8 mouse cellular contexts compared by ENCODE assay signal in genomic region chr13:30272040-30272686, GRCm38 (mm10).
DNase-seq lines count a peak whose midpoint lies in the region; ATAC-seq lines count a peak whose summit lies in the region.

No protein-coding gene starts in this region.

- peak; percentile 66 for ATAC-seq in hindbrain, embryonic 11.5 days (ENCODE audit: low FRiP score)

- no peaks in the 10 kb centered on the region for H3K9me3 ChIP-seq in hindbrain, embryonic 11.5 days (ENCODE audit: control insufficient read depth, low read length)
- H3K9me3 ChIP-seq in limb, embryonic 10.5 days (replicated peaks) = no peaks in the 10 kb centered on the region

- no peak overlapping the region for H3K27ac ChIP-seq in hindbrain, embryonic 11.5 days (ENCODE audit: low read depth, low read length)
- H3K27ac ChIP-seq in limb, embryonic 10.5 days = no peak overlapping the region

- no peak overlapping the region for H3K4me2 ChIP-seq in hindbrain, embryonic 11.5 days (replicated peaks; ENCODE audit: low read depth, low read length)

- no peak overlapping the region for H3K9ac ChIP-seq in hindbrain, embryonic 11.5 days (ENCODE audit: low read depth, low read length)

- H3K36me3 ChIP-seq in hindbrain, embryonic 11.5 days (ENCODE audit: control insufficient read depth, insufficient read depth, low read length) = no peaks in the 10 kb centered on the region
- H3K36me3 ChIP-seq in limb, embryonic 10.5 days = no peaks in the 10 kb centered on the region

- H3K4me3 ChIP-seq in hindbrain, embryonic 11.5 days (ENCODE audit: low read depth, low read length) = no peak overlapping the region
- no peak overlapping the region for H3K4me3 ChIP-seq in limb, embryonic 10.5 days

- no peaks in the 10 kb centered on the region for H3K4me1 ChIP-seq in hindbrain, embryonic 11.5 days (replicated peaks; ENCODE audit: control insufficient read depth, insufficient read depth, low read length)
- H3K4me1 ChIP-seq in limb, embryonic 10.5 days = no peaks in the 10 kb centered on the region

- 21% methylated on average over 6 of the region's 6 CpGs for WGBS in hindbrain, embryonic 11.5 days
- WGBS in limb, embryonic 10.5 days = 19% methylated on average over 6 of the region's 6 CpGs

- H3K27me3 ChIP-seq in hindbrain, embryonic 11.5 days (ENCODE audit: control insufficient read depth, insufficient read depth, low read length) = no peaks in the 10 kb centered on the region
- H3K27me3 ChIP-seq in limb, embryonic 10.5 days (ENCODE audit: low read depth, poor library complexity, severe bottlenecking) = no peaks in the 10 kb centered on the region

- intact Hi-C loops in left cerebral cortex, postnatal 14 days (cut with DNase I) = loop anchor here (2.0 kb wide), 1 partner anchor 259 kb away; no protein-coding TSS in a partner anchor
- intact Hi-C loops in left cerebral cortex, postnatal 10 days (cut with DNase I) = loop anchor here (2.0 kb wide), 1 partner anchor 259 kb away; no protein-coding TSS in a partner anchor

- DNase-seq in left cerebral cortex, postnatal 14 days (ENCODE audit: low spot score in 2 of 2) = peak; percentile 26 to 47
- no peak for DNase-seq in left cerebral cortex, postnatal 10 days (ENCODE audit: extremely low spot score in 1 of 2, low spot score in 2 of 2)
- peak; percentile 17 for DNase-seq in MEL-GATA-1-ER (ENCODE audit: extremely low read depth, low read depth)
- peak; percentile 69 for DNase-seq in embryo, embryonic 11 days
- peak; percentile 78 for DNase-seq in hindbrain, embryonic 11.5 days (ENCODE audit: low spot score)
- DNase-seq in limb, embryonic 10.5 days (ENCODE audit: low spot score) = peak; percentile 70
- DNase-seq in neural tube, embryonic 10.5 days (ENCODE audit: extremely low spot score, low spot score) = peak; percentile 48
- no peak for DNase-seq in gastrocnemius, postnatal 4 days (ENCODE audit: low spot score in 2 of 2)

Comparison
In these comparisons a context has a peak if more than half of its experiments do, and no peak if none do; other contexts are left out.
1. DNase-seq: peak in left cerebral cortex, postnatal 14 days (2 of 2), MEL-GATA-1-ER (single experiment), embryo, embryonic 11 days (single experiment), hindbrain, embryonic 11.5 days (single experiment), limb, embryonic 10.5 days (single experiment) and neural tube, embryonic 10.5 days (single experiment); none in left cerebral cortex, postnatal 10 days (0 of 2) and gastrocnemius, postnatal 4 days (0 of 2).